Mouse (Mus musculus): ENCODE measurements at regions not wholly inside any gene's neighbourhood (a gene's known extent, or its start where the extent isn't known, plus 50 kb on each side); places are given as distances from the start of the nearest gene placed in this dataset.

- TF ChIP-seq TBP (IDR thresholded peaks at IDR 0.05; ENCODE audit: low read depth, low read length) = no peak
- no peak for TF ChIP-seq UBTF (IDR thresholded peaks at IDR 0.05; ENCODE audit: borderline replicate concordance, insufficient read depth, low read depth, low read length)
- no peak for TF ChIP-seq RAD21 (IDR thresholded peaks at IDR 0.05; ENCODE audit: low read depth, low read length)
- no peak for TF ChIP-seq USF2 (IDR thresholded peaks at IDR 0.05; ENCODE audit: borderline replicate concordance in 1 of 2, insufficient read depth in 1 of 2, low read depth in 1 of 2, low read length in 2 of 2)
- no peak for TF ChIP-seq ZNF384 (IDR thresholded peaks at IDR 0.05; ENCODE audit: low read depth, low read length)
- no peak for TF ChIP-seq HCFC1 (IDR thresholded peaks at IDR 0.05; ENCODE audit: low read depth, low read length)
- no peak for TF ChIP-seq BHLHE40 (IDR thresholded peaks at IDR 0.05; ENCODE audit: borderline replicate concordance, low read depth, low read length)
- no peak for TF ChIP-seq MAZ (IDR thresholded peaks at IDR 0.05; ENCODE audit: low read depth, low read length)
- DNase-seq (ENCODE audit: low read depth, low spot score) = no peak
- Histone ChIP-seq H3K9me3 (replicated peaks; ENCODE audit: insufficient read depth, low read length) (no peaks in the 10 kb centered on the region), H3K27ac (ENCODE audit: control insufficient read depth, low read depth, low read length) (no peak overlapping the region), H3K4me1 (ENCODE audit: control insufficient read depth in 1 of 2, insufficient read depth in 2 of 2, low read length in 2 of 2) (peaks cover 4 to 22% of the 10 kb centered on the region in 2 experiments), H3K4me3 (ENCODE audit: control insufficient read depth in 1 of 2, insufficient read depth in 1 of 2, low read depth in 2 of 2, low read length in 2 of 2) (no peak overlapping the region), H3K79me2 (ENCODE audit: control insufficient read depth, insufficient read depth, low read length, poor library complexity) (no peaks in the 10 kb centered on the region), H3K36me3 (ENCODE audit: control insufficient read depth in 1 of 2, insufficient read depth in 2 of 2, low read length in 2 of 2) (peaks cover 0 to 18% of the 10 kb centered on the region in 2 experiments; a peak in 2 of 4 replicates), H3K9ac (ENCODE audit: control insufficient read depth, low read depth, low read length, poor library complexity, severe bottlenecking) (no peak overlapping the region), H3K27me3 (ENCODE audit: control insufficient read depth in 1 of 2, insufficient read depth in 2 of 2, low read length in 2 of 2) (no peaks in the 10 kb centered on the region)
These were observed 83.6 kb upstream of the Lgalsl start for GRCm38 (mm10) chr11:20914297-20914997.

- no peak for TF ChIP-seq UBTF (IDR thresholded peaks at IDR 0.05; ENCODE audit: borderline replicate concordance, insufficient read depth, low read depth, low read length)
- TF ChIP-seq MYC (IDR thresholded peaks at IDR 0.05; ENCODE audit: low read depth, low read length) = no peak
- no peak for TF ChIP-seq ELF1 (IDR thresholded peaks at IDR 0.05; ENCODE audit: low read depth, low read length)
- no peak for TF ChIP-seq NRF1 (IDR thresholded peaks at IDR 0.05; ENCODE audit: insufficient read depth, low read depth, low read length, poor library complexity, severe bottlenecking)
- no peak for TF ChIP-seq MAX (IDR thresholded peaks at IDR 0.05; ENCODE audit: low read length)
- no peak for TF ChIP-seq GATA1 (IDR thresholded peaks at IDR 0.05; ENCODE audit: low read depth, low read length)
- TF ChIP-seq POLR2AphosphoS5 (IDR thresholded peaks at IDR 0.05; ENCODE audit: borderline replicate concordance, low read depth, low read length) = no peak
- no peak for TF ChIP-seq MEF2A (IDR thresholded peaks at IDR 0.05; ENCODE audit: extremely low read depth, insufficient replicate concordance, low read depth, low read length, poor library complexity, severe bottlenecking)
- TF ChIP-seq E2F4 (IDR thresholded peaks at IDR 0.05; ENCODE audit: borderline replicate concordance, low read depth, low read length) = no peak
- TF ChIP-seq MAZ (IDR thresholded peaks at IDR 0.05; ENCODE audit: low read depth, low read length) = no peak
- TF ChIP-seq RCOR1 (IDR thresholded peaks at IDR 0.05; ENCODE audit: low read depth, low read length) = no peak
- H3K9me3 ChIP-seq (replicated peaks; ENCODE audit: insufficient read depth, low read length) = no peaks in the 10 kb centered on the region
- H3K27ac ChIP-seq (ENCODE audit: control insufficient read depth, low read depth, low read length) = no peak overlapping the region
- no peaks in the 10 kb centered on the region for H3K79me2 ChIP-seq (ENCODE audit: control insufficient read depth, insufficient read depth, low read length, poor library complexity)
- no peaks in the 10 kb centered on the region for H3K27me3 ChIP-seq (ENCODE audit: control insufficient read depth in 1 of 2, insufficient read depth in 2 of 2, low read length in 2 of 2)
- peaks cover 4 to 22% of the 10 kb centered on the region in 2 experiments for H3K4me1 ChIP-seq (ENCODE audit: control insufficient read depth in 1 of 2, insufficient read depth in 2 of 2, low read length in 2 of 2)
- H3K4me3 ChIP-seq (ENCODE audit: control insufficient read depth in 1 of 2, insufficient read depth in 1 of 2, low read depth in 2 of 2, low read length in 2 of 2) = no peak overlapping the region
- peaks cover 0 to 18% of the 10 kb centered on the region in 2 experiments; a peak in 2 of 4 replicates for H3K36me3 ChIP-seq (ENCODE audit: control insufficient read depth in 1 of 2, insufficient read depth in 2 of 2, low read length in 2 of 2)
- no peak overlapping the region for H3K9ac ChIP-seq (ENCODE audit: control insufficient read depth, low read depth, low read length, poor library complexity, severe bottlenecking)
- peak; percentile 36 for DNase-seq (ENCODE audit: low read depth, low spot score)
These were observed 84.3 kb upstream of the Lgalsl start for GRCm38 (mm10) chr11:20915182-20915602.
